Mouse (Mus musculus): ENCODE measurements around the gene Gpr50. TPM values are rescaled to one million over a fixed set of nuclear protein-coding genes. Genes with fewer than 3 reads are reported as not detected.

Gpr50 gene
- polyA plus RNA-seq, 1 experiment from 2014 or later, result 0.11 TPM

- H3K27ac ChIP-seq (ENCODE audit: low read depth, low read length), result no peak overlapping the region
- DNase-seq (ENCODE audit: low spot score) (no peak), ATAC-seq (ENCODE audit: insufficient read depth, low FRiP score, low TSS enrichment) (no peak)
- WGBS, result 41% methylated on average over 8 of the region's 8 CpGs
- no peak overlapping the region for H3K9ac ChIP-seq (ENCODE audit: low read length)
- no peaks in the 10 kb centered on the region for H3K27me3 ChIP-seq (ENCODE audit: control insufficient read depth, insufficient read depth, low read length)
- H3K4me3 ChIP-seq (ENCODE audit: low read depth, low read length), result no peak overlapping the region
- H3K4me1 ChIP-seq (ENCODE audit: control insufficient read depth, insufficient read depth, low read length), result no peaks in the 10 kb centered on the region
- no peak overlapping the region for H3K4me2 ChIP-seq (ENCODE audit: low read depth)
- no peaks in the 10 kb centered on the region for H3K9me3 ChIP-seq (ENCODE audit: control insufficient read depth, low read length)
- H3K36me3 ChIP-seq (ENCODE audit: control insufficient read depth, insufficient read depth, low read length), result no peaks in the 10 kb centered on the region
These were observed 13.5 kb upstream of the Gpr50 start for GRCm38 (mm10) chrX:71649993-71650392.

DNA sequence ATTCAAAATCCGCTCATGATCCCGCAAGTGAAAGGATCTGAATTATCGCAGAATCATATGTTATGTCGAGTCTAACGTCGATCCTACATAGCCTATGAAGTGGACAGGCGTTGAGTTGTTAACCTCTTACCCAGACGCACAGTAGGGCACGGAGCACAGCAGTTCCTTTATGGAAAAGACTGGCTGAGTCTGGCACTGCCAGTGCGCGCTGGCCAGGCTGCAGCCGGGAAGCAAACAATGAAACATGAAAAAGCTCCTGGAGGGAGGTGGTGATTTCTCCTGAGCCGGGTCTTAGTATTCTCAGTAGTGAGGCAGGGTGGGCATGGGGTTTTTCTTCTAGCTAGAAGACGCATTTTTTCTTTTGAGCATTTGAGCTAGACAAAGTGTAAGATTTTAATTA, 1.7 kb upstream of the Gpr50 start:
- Histone ChIP-seq H3K27me3 (ENCODE audit: control insufficient read depth, insufficient read depth, low read length) (peaks cover 56% of the 10 kb centered on the region), H3K36me3 (ENCODE audit: control insufficient read depth, insufficient read depth, low read length) (no peaks in the 10 kb centered on the region), H3K9ac (ENCODE audit: low read length) (no peak overlapping the region), H3K4me1 (ENCODE audit: control insufficient read depth, insufficient read depth, low read length) (no peaks in the 10 kb centered on the region), H3K27ac (ENCODE audit: low read depth, low read length) (no peak overlapping the region), H3K9me3 (ENCODE audit: control insufficient read depth, low read length) (no peaks in the 10 kb centered on the region; the same call in 1 of the 2 replicates), H3K4me2 (ENCODE audit: low read depth) (no peak overlapping the region; the same call in 1 of the 2 replicates), H3K4me3 (ENCODE audit: low read depth, low read length) (no peak overlapping the region)
- ATAC-seq (ENCODE audit: insufficient read depth, low FRiP score, low TSS enrichment) (no peak), DNase-seq (ENCODE audit: low spot score) (peak; percentile 15)
- 23% methylated on average over 14 of the region's 14 CpGs for WGBS

DNA sequence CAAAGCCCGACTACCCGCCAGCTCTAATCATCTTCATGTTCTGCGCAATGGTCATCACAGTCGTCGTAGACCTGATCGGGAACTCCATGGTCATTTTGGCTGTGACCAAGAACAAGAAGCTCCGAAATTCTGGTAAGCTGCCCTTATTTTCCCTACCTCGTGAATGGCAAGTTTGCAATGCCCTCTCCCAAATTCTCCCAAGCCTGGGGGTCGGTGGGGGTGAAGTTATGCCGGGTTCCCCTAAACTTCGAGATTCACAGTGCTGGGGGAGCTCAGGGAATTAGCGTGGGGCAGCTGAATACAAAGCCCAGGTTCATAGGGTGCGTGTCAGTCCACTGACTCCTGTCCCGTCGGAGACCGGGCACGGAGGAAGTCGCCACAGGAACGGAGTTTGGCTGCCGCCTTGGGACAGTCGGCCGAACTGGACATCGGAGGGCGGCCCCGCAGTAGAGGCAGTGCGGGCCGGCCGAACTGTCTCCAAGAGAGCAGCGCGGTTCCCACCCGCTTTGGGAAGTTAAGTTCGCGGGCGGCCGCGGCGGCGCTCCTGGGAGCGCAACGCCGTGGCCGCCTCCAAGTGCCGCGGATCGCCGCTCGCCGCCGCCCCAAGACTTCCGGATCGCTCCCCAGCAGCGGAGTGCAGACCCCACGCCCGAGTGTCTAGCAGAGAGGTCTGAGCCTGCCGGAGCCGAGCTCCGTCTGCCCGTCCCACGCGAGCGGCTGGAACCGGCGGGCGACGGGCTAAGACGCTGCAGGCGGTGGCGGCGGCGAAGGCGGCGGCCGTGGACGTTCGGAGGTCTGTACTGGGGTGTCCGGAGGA, 612 bp downstream of the Gpr50 start:
- WGBS, result 17% methylated on average over 51 of the region's 76 CpGs
- no peaks in the 10 kb centered on the region; the same call in 1 of the 2 replicates for H3K9me3 ChIP-seq (ENCODE audit: control insufficient read depth, low read length)
- H3K4me1 ChIP-seq (ENCODE audit: control insufficient read depth, insufficient read depth, low read length), result no peaks in the 10 kb centered on the region
- peak overlapping the region; percentile 58 for H3K4me2 ChIP-seq (ENCODE audit: low read depth)
- DNase-seq (ENCODE audit: low spot score) (no peak), ATAC-seq (ENCODE audit: insufficient read depth, low FRiP score, low TSS enrichment) (0 out of 2 replicates have a peak, but pooled peaks have one; percentile 45)
- H3K9ac ChIP-seq (ENCODE audit: low read length), result no peak overlapping the region; the same call in 1 of the 2 replicates
- H3K27me3 ChIP-seq (ENCODE audit: control insufficient read depth, insufficient read depth, low read length), result peaks cover 65% of the 10 kb centered on the region
- peak overlapping the region; percentile 35 for H3K4me3 ChIP-seq (ENCODE audit: low read depth, low read length)
- H3K36me3 ChIP-seq (ENCODE audit: control insufficient read depth, insufficient read depth, low read length), result no peaks in the 10 kb centered on the region
- no peak overlapping the region for H3K27ac ChIP-seq (ENCODE audit: low read depth, low read length)

DNA sequence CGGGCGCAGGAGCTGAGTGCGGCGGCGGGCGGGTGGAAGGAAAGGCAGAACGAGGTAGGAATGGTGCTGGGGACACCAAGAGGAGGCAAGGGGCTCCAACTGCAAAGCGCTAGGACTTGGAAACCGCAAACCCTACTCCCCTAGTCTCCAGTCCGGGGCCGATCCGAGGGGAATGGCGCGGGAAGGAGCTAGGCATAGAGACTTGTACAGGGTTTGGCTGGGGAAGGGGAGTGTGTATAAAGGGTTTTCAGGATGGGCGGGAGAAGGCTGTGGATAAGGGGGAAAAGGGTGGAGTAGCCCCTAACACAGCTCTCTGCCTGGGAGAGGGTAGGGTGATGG, 1.2 kb downstream of the Gpr50 start:
- Histone ChIP-seq H3K9me3 (ENCODE audit: control insufficient read depth, low read length) (no peaks in the 10 kb centered on the region; the same call in 1 of the 2 replicates), H3K9ac (ENCODE audit: low read length) (no peak overlapping the region; the same call in 1 of the 2 replicates), H3K4me1 (ENCODE audit: control insufficient read depth, insufficient read depth, low read length) (no peaks in the 10 kb centered on the region), H3K4me2 (ENCODE audit: low read depth) (peak overlapping the region; percentile 58), H3K36me3 (ENCODE audit: control insufficient read depth, insufficient read depth, low read length) (no peaks in the 10 kb centered on the region), H3K4me3 (ENCODE audit: low read depth, low read length) (peak overlapping the region; percentile 35), H3K27ac (ENCODE audit: low read depth, low read length) (no peak overlapping the region), H3K27me3 (ENCODE audit: control insufficient read depth, insufficient read depth, low read length) (peaks cover 65% of the 10 kb centered on the region)
- peak; percentile 35; the same call in 1 of the 2 replicates for ATAC-seq (ENCODE audit: insufficient read depth, low FRiP score, low TSS enrichment)
- WGBS, result 12% methylated on average over 15 of the region's 15 CpGs
- DNase-seq (ENCODE audit: low spot score), result peak; percentile 46

- DNase-seq (ENCODE audit: low spot score), result no peak
- Histone ChIP-seq H3K27me3 (ENCODE audit: control insufficient read depth, insufficient read depth, low read length) (peaks cover 17% of the 10 kb centered on the region), H3K36me3 (ENCODE audit: control insufficient read depth, insufficient read depth, low read length) (no peaks in the 10 kb centered on the region), H3K4me3 (ENCODE audit: low read depth, low read length) (no peak overlapping the region), H3K9me3 (ENCODE audit: control insufficient read depth, low read length) (no peaks in the 10 kb centered on the region), H3K27ac (ENCODE audit: low read depth, low read length) (no peak overlapping the region), H3K4me2 (ENCODE audit: low read depth) (no peak overlapping the region), H3K4me1 (ENCODE audit: control insufficient read depth, insufficient read depth, low read length) (no peaks in the 10 kb centered on the region), H3K9ac (ENCODE audit: low read length) (no peak overlapping the region)
- ATAC-seq (ENCODE audit: insufficient read depth, low FRiP score, low TSS enrichment), result no peak
- 16% methylated on average over 6 of the region's 6 CpGs for WGBS
These were observed 6.8 kb downstream of the Gpr50 start for GRCm38 (mm10) chrX:71670254-71670653.

DNA sequence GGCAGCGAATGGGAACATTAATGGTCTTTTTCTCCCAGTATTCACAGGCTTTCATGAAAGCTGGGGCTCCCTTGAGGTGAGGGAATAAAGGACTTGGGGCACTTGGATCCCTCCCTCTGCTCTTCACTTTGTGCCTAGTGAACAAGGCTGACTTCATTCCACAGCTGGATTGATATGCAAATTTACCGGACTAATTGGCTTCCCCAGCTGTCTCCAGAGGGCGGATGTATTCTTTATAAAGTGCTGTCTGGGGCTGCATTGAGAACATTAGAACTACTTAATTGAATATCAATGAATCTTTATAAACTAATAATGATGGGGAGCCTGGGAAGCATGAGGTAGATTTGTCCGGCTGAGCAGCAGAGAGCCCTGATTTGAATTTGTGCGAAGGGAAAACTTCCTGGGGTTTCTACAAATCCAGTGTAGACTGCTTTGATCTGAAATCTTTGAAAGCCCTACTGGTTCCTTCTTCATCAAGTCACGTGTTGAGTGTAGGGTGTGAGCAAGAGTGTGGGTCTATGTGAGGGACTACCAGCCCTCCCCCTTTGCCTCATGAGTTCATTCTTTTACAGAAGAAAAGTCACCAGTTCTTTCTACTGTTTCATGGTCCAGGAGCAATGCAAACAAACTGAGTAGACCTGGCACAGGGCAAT, 37.5 kb downstream of the Gpr50 start:
- Histone ChIP-seq H3K4me2 (ENCODE audit: low read depth) (no peak overlapping the region), H3K36me3 (ENCODE audit: control insufficient read depth, insufficient read depth, low read length) (no peaks in the 10 kb centered on the region), H3K9ac (ENCODE audit: low read length) (no peak overlapping the region), H3K27ac (ENCODE audit: low read depth, low read length) (no peak overlapping the region), H3K9me3 (ENCODE audit: control insufficient read depth, low read length) (no peaks in the 10 kb centered on the region), H3K4me3 (ENCODE audit: low read depth, low read length) (no peak overlapping the region), H3K27me3 (ENCODE audit: control insufficient read depth, insufficient read depth, low read length) (no peaks in the 10 kb centered on the region), H3K4me1 (ENCODE audit: control insufficient read depth, insufficient read depth, low read length) (no peaks in the 10 kb centered on the region)
- WGBS, result 28% methylated on average over 6 of the region's 6 CpGs
- peak; percentile 18 for DNase-seq (ENCODE audit: low spot score)
- ATAC-seq (ENCODE audit: insufficient read depth, low FRiP score, low TSS enrichment), result peak; percentile 73

Other genes starting within 250 kb of the Gpr50 start
- 28.7 and 33.4 TPM in 2 replicates for gene Cd99l2, start 170.8 kb upstream of the Gpr50 start, polyA plus RNA-seq (2014; fragmentation: Nextera tagmentation; extraction: Ambion mirVana)
- 608 and 609 TPM in 2 replicates for gene Hmgb3, start 107.7 kb upstream of the Gpr50 start, polyA plus RNA-seq (2014; fragmentation: Nextera tagmentation; extraction: Ambion mirVana)
- 32.0 and 36.2 TPM in 2 replicates for gene Vma21, start 152.3 kb downstream of the Gpr50 start, polyA plus RNA-seq (2014; fragmentation: Nextera tagmentation; extraction: Ambion mirVana)